Mouse (Mus musculus): ENCODE measurements around the gene Nkap. TPM values are rescaled to one million over a fixed set of nuclear protein-coding genes. Genes with fewer than 3 reads are reported as not detected.
"Not testable (repeated sequence)": the region's sequence is repeated elsewhere in the genome, so short reads cannot be mapped to it uniquely, and the experiment has no call there.

Gene Nkap
- total RNA-seq, 2 experiments from 2014 or later: 13.4 to 13.9 TPM

GRCm38 (mm10) chrX:37109526-37110192 lies 16.9 kb upstream of the Nkap start:
- H3K27ac ChIP-seq: peak overlapping the region; percentile 78
- H3K4me3 ChIP-seq: peak overlapping the region; percentile 61
- intact Hi-C loops (cut with DNase I): loop anchor here (1.0 kb wide), 1 partner anchor 17 kb away; the partner anchor contains the start of gene Nkap
- no peak for DNase-seq (ENCODE audit: extremely low spot score in 1 of 2, low spot score in 2 of 2)
- TF ChIP-seq CTCF (IDR thresholded peaks at IDR 0.05): no peak

- TF ChIP-seq CTCF (IDR thresholded peaks at IDR 0.05): no peak; the same call in 1 of the 2 replicates
- intact Hi-C loops (cut with DNase I): loop anchor here (1.0 kb wide), 1 partner anchor 16 kb away; the partner anchor contains the start of gene Nkap
- Histone ChIP-seq H3K4me3 (peak within 1 kb of the TSS; percentile 61), H3K27ac (peak within 1 kb of the TSS; percentile 78)
- peak; percentile 80 to 87 for DNase-seq (ENCODE audit: extremely low spot score in 1 of 2, low spot score in 2 of 2)
Measured at GRCm38 (mm10) chrX:37110193-37110880, 16.3 kb upstream of the Nkap start, which contains the start of gene Upf3b. TSS of gene Upf3b (minus strand) at chrX:37110322.

- intact Hi-C loops (cut with DNase I): loop anchor here (1.0 kb wide), 1 partner anchor 15 kb away; the partner anchor contains the start of gene Nkap
Measured at GRCm38 (mm10) chrX:37110881-37111193, 15.8 kb upstream of the Nkap start.

GRCm38 (mm10) chrX:37117085-37117484 lies 9.5 kb upstream of the Nkap start:
- TF ChIP-seq CTCF (IDR thresholded peaks at IDR 0.05): no peak
- Histone ChIP-seq H3K4me3 (no peak overlapping the region), H3K27ac (no peak overlapping the region)
- DNase-seq (ENCODE audit: extremely low spot score in 1 of 2, low spot score in 2 of 2): no peak
- intact Hi-C loops (cut with DNase I): no loop called here

More at GRCm38 (mm10) chrX:37110881-37111193, 15.8 kb upstream of the Nkap start:
- DNase-seq (ENCODE audit: extremely low spot score in 1 of 2, low spot score in 2 of 2): no peak
- Histone ChIP-seq H3K4me3 (peak overlapping the region; percentile 61; the same call in 1 of the 2 replicates), H3K27ac (no peak overlapping the region)
- TF ChIP-seq CTCF (IDR thresholded peaks at IDR 0.05): no peak

GRCm38 (mm10) chrX:37119585-37119984 lies 7.0 kb upstream of the Nkap start:
- Histone ChIP-seq H3K27ac (no peak overlapping the region), H3K4me3 (no peak overlapping the region)
- no peak for TF ChIP-seq CTCF (IDR thresholded peaks at IDR 0.05)
- intact Hi-C loops (cut with DNase I): no loop called here
- DNase-seq (ENCODE audit: extremely low spot score in 1 of 2, low spot score in 2 of 2): no peak

- no peak for DNase-seq (ENCODE audit: extremely low spot score in 1 of 2, low spot score in 2 of 2)
- intact Hi-C loops (cut with DNase I): no loop called here
- no peak for TF ChIP-seq CTCF (IDR thresholded peaks at IDR 0.05)
- Histone ChIP-seq H3K4me3 (no peak overlapping the region), H3K27ac (no peak overlapping the region)
Measured at GRCm38 (mm10) chrX:37120212-37120611, 6.4 kb upstream of the Nkap start.

GRCm38 (mm10) chrX:37125511-37125910 lies 1.1 kb upstream of the Nkap start:
- no peak overlapping the region for H3K27ac ChIP-seq
- TF ChIP-seq CTCF (IDR thresholded peaks at IDR 0.05): no peak
- no peak for DNase-seq (ENCODE audit: extremely low spot score in 1 of 2, low spot score in 2 of 2)
- H3K4me3 ChIP-seq: no peak overlapping the region
- intact Hi-C loops (cut with DNase I): no loop called here

- Histone ChIP-seq H3K27ac (no peak overlapping the region), H3K4me3 (no peak overlapping the region)
- no peak for DNase-seq (ENCODE audit: extremely low spot score in 1 of 2, low spot score in 2 of 2)
- no peak for TF ChIP-seq CTCF (IDR thresholded peaks at IDR 0.05)
- intact Hi-C loops (cut with DNase I): no loop called here
Measured at GRCm38 (mm10) chrX:37141732-37142131, 15.1 kb downstream of the Nkap start.

GRCm38 (mm10) chrX:37144498-37144897 lies 17.9 kb downstream of the Nkap start:
- H3K27ac ChIP-seq; DNase-seq (ENCODE audit: extremely low spot score in 1 of 2, low spot score in 2 of 2); intact Hi-C loops (cut with DNase I); H3K4me3 ChIP-seq: not testable (repeated sequence)

- no peak overlapping the region for H3K27ac ChIP-seq
- no peak for DNase-seq (ENCODE audit: extremely low spot score in 1 of 2, low spot score in 2 of 2)
- intact Hi-C loops (cut with DNase I): loop anchor here (5.0 kb wide), 1 partner anchor 53 kb away; no protein-coding TSS in a partner anchor
- no peak overlapping the region for H3K4me3 ChIP-seq
- TF ChIP-seq CTCF (IDR thresholded peaks at IDR 0.05): peak; percentile 3
Measured at GRCm38 (mm10) chrX:37144954-37145353, 18.4 kb downstream of the Nkap start.

GRCm38 (mm10) chrX:37157839-37158238 lies 31.2 kb downstream of the Nkap start:
- intact Hi-C loops (cut with DNase I): no loop called here
- peak; percentile 52 for TF ChIP-seq CTCF (IDR thresholded peaks at IDR 0.05)
- Histone ChIP-seq H3K27ac (no peak overlapping the region), H3K4me3 (no peak overlapping the region)
- no peak for DNase-seq (ENCODE audit: extremely low spot score in 1 of 2, low spot score in 2 of 2)

- Histone ChIP-seq H3K4me3 (no peak overlapping the region), H3K27ac (no peak overlapping the region)
- TF ChIP-seq CTCF (IDR thresholded peaks at IDR 0.05): no peak
- intact Hi-C loops (cut with DNase I): no loop called here
- DNase-seq (ENCODE audit: extremely low spot score in 1 of 2, low spot score in 2 of 2): no peak
Measured at GRCm38 (mm10) chrX:37161169-37161568, 34.6 kb downstream of the Nkap start.
